Comparison of ENCODE assay signal across 13 mouse cellular contexts in the genomic region with DNA sequence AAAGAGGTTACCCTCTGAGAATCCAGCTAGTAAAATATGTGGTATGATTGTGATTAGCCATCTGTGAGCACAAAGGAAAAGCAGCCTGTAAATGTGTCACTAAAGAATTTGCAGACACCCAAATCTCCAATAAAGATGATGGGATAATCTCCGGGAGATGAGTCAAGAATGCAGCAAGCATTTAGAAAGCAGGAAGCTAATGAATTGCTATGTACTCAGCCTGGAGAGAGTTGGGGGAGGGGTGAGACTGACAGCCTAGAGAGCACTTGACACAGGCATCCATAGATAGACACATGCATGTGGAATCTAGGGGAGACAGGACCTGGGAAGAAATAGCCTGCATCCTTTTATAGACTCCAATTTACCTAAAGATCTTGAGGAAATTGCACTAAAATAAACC.
A peak's percentile ranks its signal among the peaks of the same experiment; 100 is the strongest.
DNase-seq lines count a peak whose midpoint lies in the region; ATAC-seq and TF ChIP-seq lines count a peak whose summit lies in the region.
"Had no signal": no experiment of that assay in that cellular context is flagged by ENCODE, and none has a peak within 500 bp of the region (broad histone marks: within the 10 kb centered on the region; RNA-seq: fewer than 3 reads in every experiment).

No protein-coding gene starts in this region.

- no peak for TF ChIP-seq POLR2A in limb, embryonic 14.5 days (IDR thresholded peaks at IDR 0.05; ENCODE audit: borderline replicate concordance, extremely low read depth, insufficient read depth, insufficient read length)

- H3K4me2 ChIP-seq in heart, embryonic 11.5 days, result no peak overlapping the region
- H3K4me2 ChIP-seq in limb, embryonic 14.5 days (replicated peaks; ENCODE audit: low read depth, low read length, severe bottlenecking), result no peak overlapping the region
- no peak overlapping the region for H3K4me2 ChIP-seq in liver, embryonic 11.5 days
- H3K4me2 ChIP-seq: forebrain, embryonic 13.5 days; liver, embryonic 12.5 days; stomach, embryonic 15.5 days had no signal

- H3K27me3 ChIP-seq in heart, embryonic 11.5 days (ENCODE audit: control insufficient read depth, insufficient read depth, low read length), result no peaks in the 10 kb centered on the region
- H3K27me3 ChIP-seq in limb, embryonic 14.5 days (ENCODE audit: control insufficient read depth, insufficient read depth, low read length), result no peaks in the 10 kb centered on the region
- H3K27me3 ChIP-seq in liver, embryonic 11.5 days (replicated peaks; ENCODE audit: control insufficient read depth, insufficient read depth, low read length), result no peaks in the 10 kb centered on the region
- H3K27me3 ChIP-seq: forebrain, embryonic 13.5 days; liver, embryonic 12.5 days; stomach, embryonic 15.5 days had no signal

- H3K9me3 ChIP-seq in heart, embryonic 11.5 days (replicated peaks; ENCODE audit: control insufficient read depth, low read length), result no peaks in the 10 kb centered on the region
- H3K9me3 ChIP-seq in limb, embryonic 14.5 days (ENCODE audit: control insufficient read depth, low read length), result no peaks in the 10 kb centered on the region
- no peaks in the 10 kb centered on the region for H3K9me3 ChIP-seq in liver, embryonic 11.5 days (ENCODE audit: control insufficient read depth, low read length)
- H3K9me3 ChIP-seq: forebrain, embryonic 13.5 days; liver, embryonic 12.5 days; stomach, embryonic 15.5 days had no signal

- intact Hi-C loops in heart, postnatal 10 days (cut with DNase I), result no loop called here

- WGBS in heart, embryonic 11.5 days (ENCODE audit: insufficient replicate concordance), result 9% methylated on average over 1 of the region's 1 CpGs
- 0% methylated on average over 1 of the region's 1 CpGs for WGBS in limb, embryonic 14.5 days
- WGBS in liver, embryonic 11.5 days, result 39% methylated on average over 1 of the region's 1 CpGs

- DNase-seq in heart, postnatal 10 days, result no peak
- peak; percentile 17 for DNase-seq in lung, postnatal 10 days
- no peak for DNase-seq in lung, postnatal 36 days
- DNase-seq in embryo, embryonic 9.5 days (ENCODE audit: extremely low spot score), result peak; percentile 31
- DNase-seq in limb, embryonic 14.5 days (ENCODE audit: low spot score), result peak; percentile 58
- DNase-seq in liver, embryonic 11.5 days (ENCODE audit: low spot score), result no peak
- DNase-seq in urinary bladder, adult 18-20 months (ENCODE audit: low spot score in 2 of 2), result no peak
- DNase-seq: gastrocnemius, postnatal 36 days; right cerebral cortex, postnatal 25 days had no signal

- 0 out of 2 replicates have a peak, but pooled peaks cover 2% of the 10 kb centered on the region for H3K4me1 ChIP-seq in heart, embryonic 11.5 days (ENCODE audit: control insufficient read depth, insufficient read depth, low read length)
- H3K4me1 ChIP-seq in limb, embryonic 14.5 days (ENCODE audit: control insufficient read depth, insufficient read depth, low read length), result peaks cover 9% of the 10 kb centered on the region
- no peaks in the 10 kb centered on the region for H3K4me1 ChIP-seq in liver, embryonic 11.5 days (replicated peaks; ENCODE audit: control insufficient read depth, insufficient read depth, low read length)
- H3K4me1 ChIP-seq: liver, embryonic 12.5 days; stomach, embryonic 15.5 days had no signal

- H3K9ac ChIP-seq in heart, embryonic 11.5 days (ENCODE audit: low read depth, low read length), result no peak overlapping the region
- H3K9ac ChIP-seq in limb, embryonic 14.5 days (ENCODE audit: low read depth, low read length, severe bottlenecking), result no peak overlapping the region
- no peak overlapping the region for H3K9ac ChIP-seq in liver, embryonic 11.5 days (ENCODE audit: low read depth, low read length)
- H3K9ac ChIP-seq: forebrain, embryonic 13.5 days; liver, embryonic 12.5 days; stomach, embryonic 15.5 days had no signal

- peak; percentile 63; the same call in 1 of the 2 replicates for ATAC-seq in heart, embryonic 11.5 days (replicated peaks; ENCODE audit: insufficient number of reproducible peaks, low FRiP score, low TSS enrichment)
- ATAC-seq in limb, embryonic 14.5 days (ENCODE audit: low FRiP score, low read depth), result 0 out of 2 replicates have a peak, but pooled peaks have one; percentile 65
- ATAC-seq in liver, embryonic 11.5 days (replicated peaks; ENCODE audit: low FRiP score), result no peak
- ATAC-seq: forebrain, embryonic 13.5 days; liver, embryonic 12.5 days had no signal

- no peak overlapping the region for H3K27ac ChIP-seq in heart, embryonic 11.5 days (ENCODE audit: low read depth, low read length)
- no peak overlapping the region for H3K27ac ChIP-seq in limb, embryonic 14.5 days (replicated peaks; ENCODE audit: low read depth, low read length)
- H3K27ac ChIP-seq in liver, embryonic 11.5 days (ENCODE audit: low read depth, low read length), result no peak overlapping the region
- H3K27ac ChIP-seq: forebrain, embryonic 13.5 days; liver, embryonic 12.5 days; stomach, embryonic 15.5 days had no signal

- H3K4me3 ChIP-seq in heart, embryonic 11.5 days (ENCODE audit: low read depth, low read length), result no peak overlapping the region
- H3K4me3 ChIP-seq in limb, embryonic 14.5 days (replicated peaks; ENCODE audit: low read length), result no peak overlapping the region
- H3K4me3 ChIP-seq in liver, embryonic 11.5 days (ENCODE audit: low read depth, low read length), result no peak overlapping the region
- H3K4me3 ChIP-seq: forebrain, embryonic 13.5 days; liver, embryonic 12.5 days; stomach, embryonic 15.5 days had no signal

- no peaks in the 10 kb centered on the region for H3K36me3 ChIP-seq in heart, embryonic 11.5 days (ENCODE audit: control insufficient read depth, insufficient read depth, low read length)
- no peaks in the 10 kb centered on the region for H3K36me3 ChIP-seq in limb, embryonic 14.5 days (ENCODE audit: control insufficient read depth, insufficient read depth, low read length)
- H3K36me3 ChIP-seq in liver, embryonic 11.5 days (ENCODE audit: control insufficient read depth, insufficient read depth, low read length), result no peaks in the 10 kb centered on the region
- H3K36me3 ChIP-seq: liver, embryonic 12.5 days; stomach, embryonic 15.5 days had no signal

Comparison
In these comparisons a context has a peak if more than half of its experiments do, and no peak if none do; other contexts are left out.
1. DNase-seq: peak in lung, postnatal 10 days (single experiment), embryo, embryonic 9.5 days (single experiment) and limb, embryonic 14.5 days (single experiment); none in heart, postnatal 10 days (0 of 2), lung, postnatal 36 days (single experiment), liver, embryonic 11.5 days (single experiment) and urinary bladder, adult 18-20 months (0 of 2).